Mouse (Mus musculus): ENCODE results near the gene Tet3. TPM values are rescaled to one million over a fixed set of nuclear protein-coding genes. Genes with fewer than 3 reads are reported as not detected.

Tet3 gene
- total RNA-seq, 2 experiments from 2014 or later: 63.8 to 74.0 TPM

GRCm38 (mm10) chr6:83441259-83442061, 17.4 kb downstream of the Tet3 start:
- peak; percentile 86 to 92 for DNase-seq (ENCODE audit: low spot score in 2 of 2)

DNA sequence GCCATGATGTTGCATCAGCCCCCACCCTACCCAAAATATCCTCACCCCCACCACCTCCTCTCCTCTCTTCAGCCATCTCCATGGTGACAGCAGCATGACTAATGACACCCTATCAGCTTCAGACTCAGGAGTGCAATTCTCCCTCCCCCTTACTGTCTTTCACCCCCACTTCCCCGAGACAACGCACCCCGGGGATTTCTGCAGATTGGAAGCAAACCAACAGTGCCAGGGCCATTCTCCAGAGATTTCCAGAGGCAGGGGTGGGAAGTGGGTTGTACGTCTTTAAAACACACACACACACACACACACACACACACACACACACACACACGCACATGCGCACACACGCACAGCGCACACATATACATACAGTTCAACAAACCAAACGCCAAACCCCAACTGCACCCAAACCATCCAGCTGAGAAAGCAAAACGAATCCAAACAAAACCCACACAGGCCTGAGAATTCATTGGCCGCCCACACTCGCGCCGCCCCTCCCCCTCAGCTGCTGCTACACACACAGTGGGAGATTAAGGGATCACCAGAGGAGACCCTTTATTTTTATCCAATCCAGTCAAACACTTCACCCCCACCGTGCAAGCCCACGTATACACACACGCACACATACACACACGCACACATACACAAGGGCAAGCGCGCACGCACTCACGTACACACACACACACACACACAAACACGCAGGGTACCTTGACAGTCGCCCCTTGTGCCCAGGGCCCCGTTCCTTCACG, 18.2 kb downstream of the Tet3 start:
- peak; percentile 42 to 76 for DNase-seq (ENCODE audit: low spot score in 2 of 2)

DNA sequence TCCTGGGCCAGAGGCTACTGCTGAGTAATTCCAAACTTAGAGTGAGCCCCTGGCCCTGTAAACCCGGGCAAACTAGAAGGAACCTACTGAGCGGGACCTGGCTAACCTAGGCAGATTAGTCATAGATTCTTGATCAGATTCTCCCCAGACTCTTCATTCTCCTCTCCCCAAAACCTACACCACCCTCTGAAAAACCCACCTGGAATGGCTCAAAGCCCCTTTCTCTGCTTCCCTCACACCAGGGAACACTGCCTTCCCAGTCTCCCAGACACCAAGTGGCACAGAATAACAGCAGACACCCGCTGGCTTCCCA, 18.7 kb downstream of the Tet3 start:
- no peak for DNase-seq (ENCODE audit: low spot score in 2 of 2)

- DNase-seq (ENCODE audit: low spot score in 2 of 2): no peak
Measured at GRCm38 (mm10) chr6:83439781-83440180, 19.1 kb downstream of the Tet3 start.

GRCm38 (mm10) chr6:83439119-83439767, 19.6 kb downstream of the Tet3 start:
- no peak for DNase-seq (ENCODE audit: low spot score in 2 of 2)

- no peak for DNase-seq (ENCODE audit: low spot score in 2 of 2)
Measured at GRCm38 (mm10) chr6:83438584-83438983, 20.3 kb downstream of the Tet3 start.

GRCm38 (mm10) chr6:83437802-83438201, 21.1 kb downstream of the Tet3 start:
- no peak for DNase-seq (ENCODE audit: low spot score in 2 of 2)

- no peak for DNase-seq (ENCODE audit: low spot score in 2 of 2)
Measured at GRCm38 (mm10) chr6:83437225-83437624, 21.7 kb downstream of the Tet3 start.

- DNase-seq (ENCODE audit: low spot score in 2 of 2): no peak
Measured at GRCm38 (mm10) chr6:83436547-83436946, 22.3 kb downstream of the Tet3 start.

DNA sequence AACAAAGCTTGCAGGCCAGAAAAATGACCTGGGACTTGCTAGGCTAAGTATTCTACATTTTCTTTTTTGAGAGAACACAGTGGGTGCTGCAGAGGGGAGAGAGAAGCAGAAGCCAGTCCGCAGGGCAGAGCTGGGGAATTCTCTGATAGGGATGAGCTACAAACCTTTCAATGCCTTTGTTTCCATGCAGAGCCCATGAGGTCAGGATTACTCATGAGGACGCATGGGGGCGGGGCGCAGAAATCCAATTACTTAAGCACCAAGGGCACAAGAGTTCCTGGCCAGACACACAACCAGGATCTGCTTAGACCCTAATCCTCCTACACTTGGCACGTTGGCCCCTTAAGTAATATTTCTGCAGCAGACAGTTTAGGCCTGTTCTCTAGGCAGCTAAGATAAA, 23.7 kb downstream of the Tet3 start:
- no peak for DNase-seq (ENCODE audit: low spot score in 2 of 2)

DNA sequence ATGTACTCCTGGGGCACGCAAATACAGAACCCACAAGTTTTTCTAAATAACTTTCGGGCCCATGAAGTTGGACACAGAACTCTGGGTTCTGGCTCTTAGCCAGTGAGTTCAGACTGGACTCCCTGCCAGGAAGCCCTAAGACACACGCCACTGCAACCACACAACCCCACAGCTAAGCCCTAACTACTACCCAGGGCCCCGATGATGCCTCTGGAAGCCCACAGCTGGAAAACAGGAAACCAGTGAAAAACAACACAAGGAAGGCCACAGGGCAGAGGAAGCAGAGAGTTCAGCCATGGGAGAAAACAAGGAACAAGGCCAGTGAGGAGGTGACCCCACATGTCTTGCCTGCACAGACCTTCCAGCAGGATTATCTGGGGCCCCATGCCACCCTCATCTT, 25.3 kb downstream of the Tet3 start:
- DNase-seq (ENCODE audit: low spot score in 2 of 2): no peak

DNA sequence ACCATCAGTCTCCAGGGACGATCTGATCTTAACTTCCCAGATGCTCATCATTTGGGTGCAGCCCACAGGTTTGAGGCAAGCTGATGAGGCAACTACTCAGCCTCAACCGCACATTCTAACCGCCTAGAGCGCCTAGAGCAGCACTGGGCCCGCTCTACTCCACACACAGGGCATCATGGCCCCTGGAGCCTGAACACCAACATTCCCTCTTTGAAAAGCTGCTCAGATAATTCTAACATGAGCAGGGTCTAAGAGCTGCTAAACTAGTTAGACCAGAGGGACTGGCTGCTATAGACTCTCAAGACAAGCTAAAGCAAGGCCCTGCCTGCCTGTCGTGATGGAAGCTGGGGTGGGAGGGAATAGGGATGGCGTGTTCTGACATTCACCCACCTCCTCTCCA, 25.9 kb downstream of the Tet3 start:
- DNase-seq (ENCODE audit: low spot score in 2 of 2): no peak

- peak in 1 of 2 experiments; percentile 61 for DNase-seq (ENCODE audit: low spot score in 2 of 2)
Measured at GRCm38 (mm10) chr6:83427968-83428731, 30.7 kb downstream of the Tet3 start.

DNA sequence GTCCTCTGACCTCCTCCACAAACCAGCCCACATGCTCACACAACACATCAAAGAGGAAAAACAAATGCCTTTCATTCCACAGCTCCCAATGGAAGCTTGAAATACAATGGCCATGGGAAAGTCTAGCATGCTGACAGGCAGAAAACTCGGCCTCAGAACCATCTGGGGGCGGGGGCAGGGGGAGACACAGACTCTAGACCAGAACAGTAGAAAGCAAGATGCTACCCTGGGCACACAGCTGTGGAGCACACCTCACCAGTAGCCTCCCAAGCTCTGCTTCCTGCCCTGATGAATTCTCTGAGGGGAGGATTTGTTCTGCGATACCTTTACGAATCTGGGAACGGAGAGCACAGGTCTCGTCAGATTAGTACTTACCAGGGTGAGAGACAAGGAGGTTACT, 31.4 kb downstream of the Tet3 start:
- DNase-seq (ENCODE audit: low spot score in 2 of 2): no peak

GRCm38 (mm10) chr6:83426576-83426975, 32.3 kb downstream of the Tet3 start:
- no peak for DNase-seq (ENCODE audit: low spot score in 2 of 2)

DNA sequence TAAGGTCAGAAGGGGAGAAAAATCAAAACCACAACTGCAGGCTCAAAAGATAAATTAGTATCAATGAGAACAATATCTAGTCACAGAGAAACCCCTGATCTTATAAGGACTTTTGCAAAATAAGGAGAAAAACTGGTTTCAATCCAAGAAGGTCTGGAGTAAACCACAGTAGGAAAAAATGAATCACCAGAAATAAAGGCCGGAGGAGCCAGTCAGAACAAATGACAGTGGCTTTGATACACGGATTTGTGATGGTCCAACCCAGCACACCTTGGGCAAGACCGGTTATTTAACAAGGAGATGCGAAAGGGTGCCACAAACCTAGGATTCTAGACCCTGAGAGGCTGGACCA, 34.9 kb downstream of the Tet3 start:
- no peak for DNase-seq (ENCODE audit: low spot score in 2 of 2)

DNA sequence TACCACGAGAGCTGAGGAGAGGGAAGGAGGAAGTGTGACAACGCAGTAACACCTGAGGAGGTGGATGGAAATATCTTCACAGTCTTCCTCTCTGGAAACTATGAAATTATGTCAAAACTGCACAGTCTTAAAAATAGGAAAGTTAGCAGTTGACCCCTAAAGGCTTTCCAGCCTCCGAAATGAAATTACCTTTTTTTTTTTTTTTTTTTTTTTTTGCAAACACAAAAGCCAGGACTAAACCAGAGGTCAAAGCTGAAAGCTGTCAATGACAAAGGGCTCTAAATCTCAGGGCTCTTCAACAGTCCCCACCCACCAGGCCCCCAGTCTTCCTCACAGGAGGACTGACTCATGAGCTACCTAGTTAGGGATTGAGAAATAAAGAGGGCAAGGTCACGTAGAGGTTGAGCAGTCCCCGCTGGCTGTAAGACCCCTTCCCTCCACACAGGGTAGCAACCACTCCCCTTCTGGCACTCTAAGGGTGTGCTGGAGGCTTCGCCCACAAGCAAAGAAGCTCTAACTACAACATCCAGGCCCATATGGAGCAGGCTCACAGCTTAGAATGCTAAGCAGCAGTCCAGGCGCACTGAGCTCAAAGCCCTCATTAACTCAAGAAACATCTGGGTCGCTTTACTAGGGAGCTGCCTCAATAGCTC, 35.4 kb downstream of the Tet3 start:
- no peak for DNase-seq (ENCODE audit: low spot score in 2 of 2)

GRCm38 (mm10) chr6:83421866-83422649, 36.8 kb downstream of the Tet3 start:
- DNase-seq (ENCODE audit: low spot score in 2 of 2): no peak

DNA sequence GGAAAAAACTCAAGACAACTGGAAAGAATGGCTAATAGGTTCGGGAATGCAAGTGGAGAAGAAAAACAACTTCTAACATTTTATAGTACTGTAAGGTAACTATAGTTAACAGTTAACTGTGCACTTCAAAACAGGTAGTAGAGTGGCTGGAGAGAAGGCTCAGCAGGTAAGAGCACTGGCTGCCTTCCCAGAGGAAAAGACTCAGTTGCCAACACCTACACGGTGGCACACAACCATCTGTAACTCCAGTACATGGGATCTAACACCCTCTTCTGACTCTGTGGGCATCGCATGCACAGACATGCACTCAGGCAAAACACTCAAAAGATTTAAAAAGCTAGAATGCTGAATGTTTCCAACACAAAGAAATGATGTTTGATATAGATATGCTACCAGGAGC, 39.4 kb downstream of the Tet3 start:
- DNase-seq (ENCODE audit: low spot score in 2 of 2): no peak

GRCm38 (mm10) chr6:83417531-83417930, 41.4 kb downstream of the Tet3 start:
- DNase-seq (ENCODE audit: low spot score in 2 of 2): no peak
